Mouse (Mus musculus): Measurements from ENCODE around the gene Ccdc8. TPM values are rescaled to one million over a fixed set of nuclear protein-coding genes. Genes with fewer than 3 reads are reported as not detected.
A peak's percentile ranks its signal among the peaks of the same experiment; 100 is the strongest.

The Ccdc8 gene
- total RNA-seq, 2 experiments from 2014 or later: 1.1 to 2.7 TPM

- no peak for ATAC-seq (replicated peaks; ENCODE audit: low FRiP score, low TSS enrichment, poor library complexity, severe bottlenecking)
Observed at GRCm38 (mm10) chr7:17003230-17003960, 10.9 kb downstream of the Ccdc8 start.

GRCm38 (mm10) chr7:17004716-17005115, 12.2 kb downstream of the Ccdc8 start:
- ATAC-seq (replicated peaks; ENCODE audit: low FRiP score, low TSS enrichment, poor library complexity, severe bottlenecking): no peak

- ATAC-seq (replicated peaks; ENCODE audit: low FRiP score, low TSS enrichment, poor library complexity, severe bottlenecking): peak; percentile 76
Observed at GRCm38 (mm10) chr7:17007300-17007699, 14.8 kb downstream of the Ccdc8 start.

GRCm38 (mm10) chr7:17009326-17010009, 17.0 kb downstream of the Ccdc8 start:
- no peak for ATAC-seq (replicated peaks; ENCODE audit: low FRiP score, low TSS enrichment, poor library complexity, severe bottlenecking)

GRCm38 (mm10) chr7:17010010-17010347, 17.5 kb downstream of the Ccdc8 start:
- ATAC-seq (replicated peaks; ENCODE audit: low FRiP score, low TSS enrichment, poor library complexity, severe bottlenecking): no peak

- no peak for ATAC-seq (replicated peaks; ENCODE audit: low FRiP score, low TSS enrichment, poor library complexity, severe bottlenecking)
Observed at GRCm38 (mm10) chr7:17011909-17012590, 19.5 kb downstream of the Ccdc8 start.

GRCm38 (mm10) chr7:17015381-17015780, 22.9 kb downstream of the Ccdc8 start:
- no peak for ATAC-seq (replicated peaks; ENCODE audit: low FRiP score, low TSS enrichment, poor library complexity, severe bottlenecking)

- peak; percentile 89 for ATAC-seq (replicated peaks; ENCODE audit: low FRiP score, low TSS enrichment, poor library complexity, severe bottlenecking)
Observed at GRCm38 (mm10) chr7:17017036-17017435, 24.5 kb downstream of the Ccdc8 start.

GRCm38 (mm10) chr7:17017921-17018320, 25.4 kb downstream of the Ccdc8 start:
- ATAC-seq (replicated peaks; ENCODE audit: low FRiP score, low TSS enrichment, poor library complexity, severe bottlenecking): no peak

- ATAC-seq (replicated peaks; ENCODE audit: low FRiP score, low TSS enrichment, poor library complexity, severe bottlenecking): peak; percentile 30
Observed at GRCm38 (mm10) chr7:17019426-17020166, 27.1 kb downstream of the Ccdc8 start.

- no peak for ATAC-seq (replicated peaks; ENCODE audit: low FRiP score, low TSS enrichment, poor library complexity, severe bottlenecking)
Observed at GRCm38 (mm10) chr7:17022176-17022575, 29.7 kb downstream of the Ccdc8 start.

- no peak for ATAC-seq (replicated peaks; ENCODE audit: low FRiP score, low TSS enrichment, poor library complexity, severe bottlenecking)
Observed at GRCm38 (mm10) chr7:17023701-17024100, 31.2 kb downstream of the Ccdc8 start.

GRCm38 (mm10) chr7:17024141-17024540, 31.6 kb downstream of the Ccdc8 start:
- ATAC-seq (replicated peaks; ENCODE audit: low FRiP score, low TSS enrichment, poor library complexity, severe bottlenecking): no peak

GRCm38 (mm10) chr7:17024814-17025504, 32.5 kb downstream of the Ccdc8 start:
- no peak for ATAC-seq (replicated peaks; ENCODE audit: low FRiP score, low TSS enrichment, poor library complexity, severe bottlenecking)

- no peak for ATAC-seq (replicated peaks; ENCODE audit: low FRiP score, low TSS enrichment, poor library complexity, severe bottlenecking)
Observed at GRCm38 (mm10) chr7:17025505-17025894, 33.0 kb downstream of the Ccdc8 start.

GRCm38 (mm10) chr7:17025896-17026622, 33.6 kb downstream of the Ccdc8 start:
- no peak for ATAC-seq (replicated peaks; ENCODE audit: low FRiP score, low TSS enrichment, poor library complexity, severe bottlenecking)

GRCm38 (mm10) chr7:17026710-17027587, 34.4 kb downstream of the Ccdc8 start:
- peak; percentile 67 for ATAC-seq (replicated peaks; ENCODE audit: low FRiP score, low TSS enrichment, poor library complexity, severe bottlenecking)

Data from megakaryocyte-erythroid progenitor cell, adult 5-6 weeks (primary cell).